Mouse (Mus musculus): Measurements from ENCODE around the gene Krt78. TPM values are rescaled to one million over a fixed set of nuclear protein-coding genes. Genes with fewer than 3 reads are reported as not detected.

Krt78 gene
- polyA plus RNA-seq, 1 experiment from 2014 or later, result 0.05 TPM

GRCm38 (mm10) chr15:101925041-101925440 lies 29.0 kb downstream of the Krt78 start:
- H3K4me2 ChIP-seq, result no peak overlapping the region
- peaks cover 11% of the 10 kb centered on the region; the same call in 1 of the 2 replicates for H3K27me3 ChIP-seq (replicated peaks)
- H3K9me3 ChIP-seq (replicated peaks), result no peaks in the 10 kb centered on the region
- no peak overlapping the region for H3K4me3 ChIP-seq (replicated peaks)
- H3K9ac ChIP-seq (replicated peaks), result no peak overlapping the region
- WGBS, result 91% methylated on average over 1 of the region's 1 CpGs
- H3K36me3 ChIP-seq, result no peaks in the 10 kb centered on the region
- no peak overlapping the region for H3K27ac ChIP-seq (replicated peaks)
- peaks cover 10% of the 10 kb centered on the region; the same call in 1 of the 2 replicates for H3K4me1 ChIP-seq
- no peak for ATAC-seq (ENCODE audit: low FRiP score)

DNA sequence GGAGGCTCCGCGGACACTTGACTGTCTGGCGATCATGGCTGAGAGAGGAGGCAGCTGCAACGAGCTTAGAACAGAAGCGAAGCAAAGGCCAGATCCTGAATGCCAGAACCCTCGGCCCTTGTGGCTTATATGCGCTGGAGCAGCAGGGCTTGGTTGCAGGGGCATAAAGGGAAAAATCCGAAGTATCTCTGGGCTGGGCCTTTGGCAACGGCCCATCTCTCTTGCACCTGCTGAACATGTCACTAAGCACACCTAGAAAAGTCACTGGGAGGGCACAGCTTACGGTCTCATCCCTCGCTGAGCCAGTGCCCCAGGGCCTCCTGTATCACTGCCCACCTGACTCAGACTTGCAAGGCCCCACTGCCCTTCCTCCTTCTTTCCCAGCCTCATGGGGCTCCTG lies 29.5 kb downstream of the Krt78 start, which contains the start of gene Krt4:
TSS of gene Krt4 (minus strand) at position 101 of the 400 bp plus-strand sequence.
- H3K4me3 ChIP-seq (replicated peaks), result no peak within 1 kb of the TSS
- peaks cover 6% of the 10 kb centered on the region; the same call in 1 of the 2 replicates for H3K4me1 ChIP-seq
- no peak within 1 kb of the TSS for H3K4me2 ChIP-seq
- no peak within 1 kb of the TSS for H3K9ac ChIP-seq (replicated peaks)
- 83% methylated on average over 11 of the region's 11 CpGs for WGBS
- ATAC-seq (ENCODE audit: low FRiP score), result no peak
- H3K9me3 ChIP-seq (replicated peaks), result no peaks in the 10 kb centered on the region
- H3K36me3 ChIP-seq, result no peaks in the 10 kb centered on the region
- no peak within 1 kb of the TSS for H3K27ac ChIP-seq (replicated peaks)
- peaks cover 6% of the 10 kb centered on the region; the same call in 1 of the 2 replicates for H3K27me3 ChIP-seq (replicated peaks)

DNA sequence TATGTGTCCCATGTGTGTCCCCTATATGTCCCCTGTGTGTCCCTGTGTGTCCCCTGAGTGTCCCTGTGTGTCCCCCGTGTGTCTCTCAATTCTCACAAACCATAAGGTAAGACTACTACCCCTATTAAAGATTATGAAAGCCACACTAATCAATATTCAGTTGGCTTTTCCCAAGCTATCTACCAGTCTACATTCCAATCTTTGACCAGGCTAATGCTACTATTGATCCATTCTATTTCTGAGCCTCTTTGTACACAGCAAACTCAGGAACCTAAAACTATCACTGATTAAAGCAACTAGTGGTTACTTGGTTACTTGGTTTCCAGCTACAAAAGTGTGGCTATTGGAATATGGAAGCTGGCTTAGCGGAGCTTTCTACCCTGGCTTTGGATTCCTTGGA lies 31.8 kb downstream of the Krt78 start:
- Histone ChIP-seq H3K27ac (replicated peaks) (no peak overlapping the region), H3K27me3 (replicated peaks) (no peaks in the 10 kb centered on the region), H3K9me3 (replicated peaks) (no peaks in the 10 kb centered on the region), H3K4me2 (no peak overlapping the region), H3K36me3 (no peaks in the 10 kb centered on the region), H3K9ac (replicated peaks) (no peak overlapping the region), H3K4me1 (no peaks in the 10 kb centered on the region), H3K4me3 (replicated peaks) (no peak overlapping the region)
- no peak for ATAC-seq (ENCODE audit: low FRiP score)
- 89% methylated on average over 2 of the region's 2 CpGs for WGBS

- Histone ChIP-seq H3K4me2 (no peak overlapping the region), H3K4me3 (replicated peaks) (no peak overlapping the region), H3K27ac (replicated peaks) (no peak overlapping the region)
Measured at GRCm38 (mm10) chr15:101916072-101916471, 38.0 kb downstream of the Krt78 start.

DNA sequence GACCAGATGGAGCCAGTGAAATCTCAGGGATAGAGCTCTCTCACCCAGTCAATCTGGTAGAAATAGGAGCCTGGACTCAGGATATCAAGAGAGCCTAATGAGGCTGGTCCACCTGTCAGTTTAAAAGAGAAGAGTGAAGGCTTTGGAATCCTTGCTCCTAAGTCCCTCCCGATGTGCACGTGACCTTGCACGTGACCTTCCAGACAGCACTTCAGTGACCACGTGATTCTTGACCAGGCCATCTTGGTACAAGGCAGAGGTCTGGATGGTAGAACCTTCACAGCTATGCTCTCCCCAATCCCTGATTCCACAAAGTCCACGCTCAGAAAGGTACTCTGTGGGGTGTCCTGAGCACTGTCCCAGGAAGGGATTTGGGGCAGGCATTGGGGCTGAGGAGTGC lies 49.2 kb downstream of the Krt78 start:
- no peak overlapping the region for H3K27ac ChIP-seq (replicated peaks)
- no peaks in the 10 kb centered on the region for H3K36me3 ChIP-seq
- H3K9ac ChIP-seq (replicated peaks), result no peak overlapping the region
- WGBS, result 85% methylated on average over 5 of the region's 5 CpGs
- H3K27me3 ChIP-seq (replicated peaks), result no peaks in the 10 kb centered on the region
- peaks cover 4% of the 10 kb centered on the region for H3K4me1 ChIP-seq
- ATAC-seq (ENCODE audit: low FRiP score), result no peak
- no peak overlapping the region for H3K4me2 ChIP-seq
- no peak overlapping the region for H3K4me3 ChIP-seq (replicated peaks)
- H3K9me3 ChIP-seq (replicated peaks), result no peaks in the 10 kb centered on the region

More at GRCm38 (mm10) chr15:101916072-101916471, 38.0 kb downstream of the Krt78 start:
- no peaks in the 10 kb centered on the region for H3K36me3 ChIP-seq
- H3K9me3 ChIP-seq (replicated peaks), result no peaks in the 10 kb centered on the region
- no peaks in the 10 kb centered on the region for H3K27me3 ChIP-seq (replicated peaks)
- 80% methylated on average over 2 of the region's 2 CpGs for WGBS
- H3K4me1 ChIP-seq, result no peaks in the 10 kb centered on the region
- no peak for ATAC-seq (ENCODE audit: low FRiP score)
- no peak overlapping the region for H3K9ac ChIP-seq (replicated peaks)

GRCm38 (mm10) chr15:101902171-101903149 lies 51.6 kb downstream of the Krt78 start:
- Histone ChIP-seq H3K4me3 (replicated peaks) (no peak overlapping the region), H3K9me3 (replicated peaks) (no peaks in the 10 kb centered on the region), H3K27ac (replicated peaks) (no peak overlapping the region), H3K27me3 (replicated peaks) (no peaks in the 10 kb centered on the region), H3K4me1 (peaks cover 4% of the 10 kb centered on the region), H3K36me3 (no peaks in the 10 kb centered on the region), H3K4me2 (no peak overlapping the region), H3K9ac (replicated peaks) (no peak overlapping the region)
- no peak for ATAC-seq (ENCODE audit: low FRiP score)
- 62% methylated on average over 12 of the region's 12 CpGs for WGBS

Other genes starting within 250 kb of the Krt78 start
- 0.79 and 37.7 TPM in 2 replicates for gene Krt5, start 241.4 kb downstream of the Krt78 start, polyA plus RNA-seq (2015; fragmentation: Nextera tagmentation; extraction: Ambion mirVana)
- gene Krt71, start 211.2 kb downstream of the Krt78 start, polyA plus RNA-seq (2015; fragmentation: Nextera tagmentation; extraction: Ambion mirVana), result 0.22 and 0.55 TPM in 2 replicates
- gene Krt72, start 167.8 kb downstream of the Krt78 start, polyA plus RNA-seq (2015; fragmentation: Nextera tagmentation; extraction: Ambion mirVana), result 0.11 TPM in 1 of 2 replicates, not detected in the other
- gene Krt73, start 151.9 kb downstream of the Krt78 start, polyA plus RNA-seq (2015; fragmentation: Nextera tagmentation; extraction: Ambion mirVana), result 0.31 and 0.47 TPM in 2 replicates
- gene Krt2, start 136.1 kb downstream of the Krt78 start, polyA plus RNA-seq (2015; fragmentation: Nextera tagmentation; extraction: Ambion mirVana), result not detected in 2 replicates
- gene Krt1, start 103.5 kb downstream of the Krt78 start, polyA plus RNA-seq (2015; fragmentation: Nextera tagmentation; extraction: Ambion mirVana), result 11.9 and 16.9 TPM in 2 replicates
- gene Krt77, start 84.6 kb downstream of the Krt78 start, polyA plus RNA-seq (2015; fragmentation: Nextera tagmentation; extraction: Ambion mirVana), result 0.29 and 0.54 TPM in 2 replicates
- not detected in 2 replicates for gene Krt76, start 61.4 kb downstream of the Krt78 start, polyA plus RNA-seq (2015; fragmentation: Nextera tagmentation; extraction: Ambion mirVana)
- gene Krt4, start 29.6 kb downstream of the Krt78 start, polyA plus RNA-seq (2015; fragmentation: Nextera tagmentation; extraction: Ambion mirVana), result 2.8 and 3.4 TPM in 2 replicates
- gene Krt79, start 14.0 kb downstream of the Krt78 start, polyA plus RNA-seq (2015; fragmentation: Nextera tagmentation; extraction: Ambion mirVana), result 0.23 and 0.27 TPM in 2 replicates
- gene Krt8, start 50.2 kb upstream of the Krt78 start, polyA plus RNA-seq (2015; fragmentation: Nextera tagmentation; extraction: Ambion mirVana), result 2.2 and 297 TPM in 2 replicates
- gene Krt18, start 73.9 kb upstream of the Krt78 start, polyA plus RNA-seq (2015; fragmentation: Nextera tagmentation; extraction: Ambion mirVana), result 1.9 and 300 TPM in 2 replicates
- gene Eif4b, start 119.5 kb upstream of the Krt78 start, polyA plus RNA-seq (2015; fragmentation: Nextera tagmentation; extraction: Ambion mirVana), result 72.6 and 87.1 TPM in 2 replicates
- gene Tns2, start 146.1 kb upstream of the Krt78 start, polyA plus RNA-seq (2015; fragmentation: Nextera tagmentation; extraction: Ambion mirVana), result 9.8 and 13.7 TPM in 2 replicates
- 83.6 and 96.0 TPM in 2 replicates for gene Spryd3, start 181.9 kb upstream of the Krt78 start, polyA plus RNA-seq (2015; fragmentation: Nextera tagmentation; extraction: Ambion mirVana)
- gene Igfbp6, start 190.1 kb upstream of the Krt78 start, polyA plus RNA-seq (2015; fragmentation: Nextera tagmentation; extraction: Ambion mirVana), result 3.2 and 3.5 TPM in 2 replicates
- 0.06 and 0.68 TPM in 2 replicates for gene Soat2, start 196.2 kb upstream of the Krt78 start, polyA plus RNA-seq (2015; fragmentation: Nextera tagmentation; extraction: Ambion mirVana)
- 45.1 and 48.7 TPM in 2 replicates for gene Zfp740, start 249.0 kb upstream of the Krt78 start, polyA plus RNA-seq (2015; fragmentation: Nextera tagmentation; extraction: Ambion mirVana)